Mouse (Mus musculus) T-cell, adult 2 months (primary cell): Measurements from ENCODE around the gene Ift46.

Source experiments
- DNase-seq: peaks from one replicate; pipeline ENCODE4 v3.0.0; 2022; ENCODE audit warnings: low spot score

Ift46 gene

DNA sequence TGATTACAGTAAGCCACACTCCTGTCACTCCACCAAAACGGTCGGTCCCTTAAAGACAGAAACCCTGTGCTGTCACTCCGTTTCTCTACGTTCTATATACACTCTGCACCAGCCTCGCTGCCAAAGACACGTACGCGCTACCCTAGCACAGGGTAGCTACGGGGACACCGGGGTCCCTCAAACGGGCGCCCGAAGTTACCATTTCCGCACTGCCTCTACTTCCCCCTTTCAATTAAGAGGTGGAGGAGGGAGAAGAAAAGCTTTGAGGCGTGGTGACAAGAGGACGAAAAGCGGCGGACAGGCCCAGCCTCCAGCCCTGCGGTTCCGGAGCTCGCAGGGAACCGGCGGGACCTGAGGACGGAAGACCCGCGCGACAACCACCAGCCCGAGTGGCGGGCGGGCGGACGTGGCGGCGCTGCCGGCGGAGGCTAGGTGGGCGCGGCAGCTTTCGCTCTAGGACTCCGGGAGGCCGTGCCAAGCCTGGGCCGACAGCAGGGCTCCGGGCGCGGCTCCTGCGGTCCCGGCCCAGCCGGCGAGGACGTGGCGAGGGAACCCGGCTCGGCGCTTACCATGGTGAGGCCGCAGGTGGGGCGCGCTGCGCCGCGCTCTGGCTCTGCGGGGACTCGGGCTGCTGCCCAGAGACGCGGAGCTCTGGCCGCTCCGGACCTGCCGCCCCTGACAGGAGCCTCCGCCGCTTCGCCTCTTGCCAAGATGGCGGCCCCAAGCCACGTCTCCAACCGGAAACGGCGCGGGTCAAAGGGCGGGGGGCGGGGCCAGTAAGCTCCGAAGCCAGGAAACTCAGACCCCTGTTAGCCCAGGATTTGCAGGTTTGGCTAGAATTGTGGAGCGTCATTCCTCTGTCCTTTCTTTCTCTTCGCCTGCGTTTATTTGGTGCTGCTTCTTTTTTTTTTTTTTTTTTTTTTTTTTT lies at the start of gene Ift46, which contains the start of gene Arcn1:
TSS of gene Ift46 (plus strand) at position 808 of the 928 bp plus-strand sequence.
TSS of gene Arcn1 (minus strand) at position 745 of the 928 bp plus-strand sequence.
- peak; percentile 77 for DNase-seq

DNA sequence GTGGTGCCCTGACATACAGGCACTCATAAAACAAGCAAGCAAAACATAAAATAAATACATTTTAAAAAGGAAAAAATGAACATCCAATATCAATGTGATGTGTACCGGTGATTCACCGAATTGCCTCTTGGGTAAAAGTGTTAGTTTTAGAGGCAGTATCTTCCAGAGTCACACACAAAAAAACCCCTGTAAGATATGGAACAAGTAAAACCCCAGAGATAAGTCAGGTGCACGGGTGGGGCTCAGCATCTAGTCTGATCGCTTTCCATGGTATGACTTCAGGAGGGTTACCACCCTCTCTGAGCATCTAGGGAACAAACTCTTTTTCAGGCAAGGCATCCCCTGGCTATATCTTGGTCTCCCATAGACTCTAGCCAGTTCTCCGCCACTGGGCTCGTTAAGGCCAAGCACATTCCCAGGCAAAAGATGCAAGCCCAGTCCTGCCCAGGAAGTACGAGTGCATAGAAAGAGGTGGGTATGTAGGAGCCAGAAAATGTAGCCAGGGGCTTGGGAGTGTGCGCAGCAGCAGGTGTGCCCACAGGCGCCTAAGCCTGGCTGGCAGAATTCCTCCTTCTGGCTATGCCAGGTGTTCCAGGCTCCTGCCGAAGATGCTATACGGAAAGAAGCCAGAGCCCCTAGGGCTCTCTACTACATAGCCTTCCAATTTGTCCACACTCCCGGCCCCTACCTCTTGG lies 48.6 kb upstream of the Ift46 start:
- no peak for DNase-seq

DNA sequence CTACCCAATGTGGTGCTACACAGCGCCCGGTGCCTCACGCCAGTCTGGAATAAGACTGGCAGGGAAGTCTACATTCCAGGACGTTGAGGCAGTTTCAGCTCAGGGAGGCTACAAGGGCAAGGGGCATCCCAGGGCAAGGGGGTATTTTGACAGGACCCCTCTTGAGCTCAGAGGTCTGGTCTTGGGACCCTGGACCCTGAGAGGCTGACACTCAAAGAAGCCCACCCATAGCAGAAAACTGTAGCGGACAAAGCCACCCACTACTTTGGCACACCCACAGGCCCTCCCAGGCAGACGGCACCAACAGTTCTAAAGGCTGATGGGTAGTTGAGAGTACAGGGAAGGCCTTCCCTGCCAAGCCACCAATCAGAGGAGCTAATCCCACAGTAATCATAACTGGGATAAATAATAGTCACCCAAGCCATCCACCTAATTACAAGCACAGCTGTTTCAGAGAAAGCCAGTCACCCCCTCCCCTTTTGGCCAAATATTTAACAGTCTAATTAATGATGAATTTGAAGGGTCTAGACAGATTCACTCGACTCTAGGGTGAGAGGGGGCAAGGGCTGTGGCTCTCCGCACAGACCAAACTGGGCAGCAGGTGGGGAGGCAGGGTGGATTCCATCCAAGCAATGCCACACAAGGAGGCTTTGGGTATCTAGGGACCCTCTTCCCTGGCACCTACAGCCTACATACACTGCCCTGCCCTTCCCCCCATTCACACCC lies 47.9 kb upstream of the Ift46 start:
- DNase-seq: no peak

DNA sequence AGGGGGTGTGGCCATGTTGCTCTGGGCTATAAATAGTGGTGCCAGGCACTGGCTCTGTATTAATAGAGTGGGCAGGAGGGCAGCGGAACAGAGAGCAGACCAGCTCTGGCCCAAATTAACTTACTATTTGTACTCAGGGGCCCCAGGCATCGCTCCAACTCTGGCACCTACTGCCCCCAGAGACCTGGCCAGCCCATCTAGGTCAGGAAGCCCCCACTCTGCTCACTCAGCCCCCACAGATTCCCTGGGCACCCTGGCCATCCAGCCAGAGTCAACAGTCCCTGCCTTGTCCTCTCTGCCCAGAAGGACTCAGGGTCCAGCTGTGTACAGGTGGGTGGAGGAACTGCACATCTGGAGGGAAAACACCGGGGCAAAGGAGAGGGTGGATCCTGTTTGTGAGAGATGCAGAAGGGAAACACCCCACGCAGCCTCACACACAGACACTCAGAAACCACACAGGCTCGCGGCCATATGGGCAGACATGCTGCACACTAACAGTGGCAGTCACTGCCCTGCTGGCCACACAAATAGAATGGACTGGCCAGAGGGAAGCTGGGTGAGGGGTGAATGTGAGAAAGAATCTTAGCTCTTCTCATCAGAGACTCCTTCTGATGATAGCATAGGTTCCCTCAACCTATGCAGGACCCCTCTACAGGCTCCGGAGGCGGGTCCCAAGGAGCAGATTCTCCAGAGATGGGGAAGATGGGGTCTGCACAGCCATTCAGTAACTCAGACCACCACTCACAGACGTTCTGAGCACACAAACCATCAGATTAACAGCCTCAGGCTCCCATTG lies 47.2 kb upstream of the Ift46 start:
- DNase-seq: peak; percentile 23

DNA sequence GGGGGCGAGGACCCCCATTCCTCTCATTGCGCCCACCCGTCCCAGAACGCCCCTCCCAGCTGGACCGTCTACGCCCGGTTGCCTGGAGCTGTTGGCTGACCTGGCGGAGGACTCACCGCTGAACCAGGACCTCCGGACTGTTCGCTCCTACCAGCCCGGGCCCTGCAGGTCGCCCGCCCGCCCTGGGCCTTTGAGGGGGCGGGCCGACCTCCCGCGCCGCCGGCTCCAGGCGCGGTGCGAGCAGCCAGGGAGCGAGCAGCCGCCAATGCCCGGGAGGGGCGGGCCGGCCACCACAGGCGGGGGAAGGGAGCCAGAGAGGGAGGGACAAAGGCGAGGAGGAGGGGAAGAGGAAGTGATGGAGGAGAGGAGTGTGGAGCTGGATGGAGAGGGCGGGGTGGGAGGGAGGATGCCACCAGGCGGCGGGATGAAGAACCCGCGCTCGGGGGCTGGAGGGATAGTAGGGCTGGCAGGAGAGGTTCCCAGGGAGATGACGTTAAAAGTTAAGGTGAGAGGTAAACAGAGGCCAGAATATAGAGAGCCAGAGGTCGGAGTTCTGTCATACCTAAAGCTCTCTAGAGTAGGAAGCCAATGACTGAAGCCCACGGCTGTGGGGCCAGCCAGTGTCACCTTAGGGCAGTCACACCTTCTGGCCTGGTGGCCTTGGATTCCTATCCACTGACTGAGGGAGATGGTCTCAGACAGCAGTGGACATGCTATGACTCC lies 46.4 kb upstream of the Ift46 start:
- peak; percentile 62 for DNase-seq

DNA sequence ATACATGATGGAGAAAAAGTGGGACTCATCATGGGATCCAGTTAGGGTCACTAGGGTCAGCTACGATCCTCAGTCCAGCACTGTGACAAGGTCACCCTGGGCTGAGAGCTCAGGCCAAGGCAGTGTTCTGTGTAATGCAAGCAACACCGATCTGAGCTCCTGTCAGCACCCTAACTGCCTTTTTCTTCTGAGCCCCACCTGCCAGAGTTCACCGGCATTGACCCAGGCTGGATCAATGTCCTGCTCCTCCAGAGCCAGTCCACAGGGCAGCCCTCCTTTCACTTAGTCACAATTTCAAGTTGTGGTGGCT lies 45.9 kb upstream of the Ift46 start:
- no peak for DNase-seq

DNA sequence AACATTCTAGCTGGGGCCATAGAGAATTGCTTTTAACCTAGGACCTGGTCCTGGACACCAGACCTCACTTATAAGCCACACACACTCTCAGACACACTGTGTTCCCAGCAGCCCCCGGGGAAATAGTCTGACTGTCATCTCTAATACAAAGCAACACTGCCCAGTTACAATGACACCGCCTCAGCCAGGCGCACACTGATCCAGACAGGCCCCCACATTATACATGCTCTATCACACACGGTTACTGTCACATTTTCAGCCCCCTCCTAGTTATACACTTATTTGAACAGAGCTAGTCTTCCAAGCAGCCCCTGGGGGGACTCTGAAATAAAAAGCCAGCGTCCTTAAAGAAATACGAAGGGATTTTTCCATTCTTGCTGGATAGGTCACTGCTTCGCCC lies 45.1 kb upstream of the Ift46 start:
- no peak for DNase-seq

DNA sequence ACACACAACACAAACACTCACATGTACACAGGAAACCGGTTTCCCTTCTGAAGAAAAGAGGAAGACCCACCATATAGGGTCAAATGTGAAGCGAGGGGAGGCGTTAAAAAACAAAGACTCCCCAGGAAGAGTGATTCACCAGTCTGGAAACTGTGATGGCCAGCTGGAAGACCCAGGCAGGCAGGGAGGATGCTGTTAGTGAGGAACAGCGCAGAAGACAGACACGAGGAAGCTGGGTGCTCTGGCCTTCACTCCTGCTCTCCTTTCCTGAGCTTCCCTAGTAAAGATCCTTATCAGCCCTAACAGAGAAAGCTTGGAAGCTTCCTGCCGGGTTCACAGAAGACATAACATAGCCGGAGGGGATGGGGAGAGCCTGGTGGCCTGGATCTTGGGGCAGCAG lies 44.7 kb upstream of the Ift46 start:
- no peak for DNase-seq

DNA sequence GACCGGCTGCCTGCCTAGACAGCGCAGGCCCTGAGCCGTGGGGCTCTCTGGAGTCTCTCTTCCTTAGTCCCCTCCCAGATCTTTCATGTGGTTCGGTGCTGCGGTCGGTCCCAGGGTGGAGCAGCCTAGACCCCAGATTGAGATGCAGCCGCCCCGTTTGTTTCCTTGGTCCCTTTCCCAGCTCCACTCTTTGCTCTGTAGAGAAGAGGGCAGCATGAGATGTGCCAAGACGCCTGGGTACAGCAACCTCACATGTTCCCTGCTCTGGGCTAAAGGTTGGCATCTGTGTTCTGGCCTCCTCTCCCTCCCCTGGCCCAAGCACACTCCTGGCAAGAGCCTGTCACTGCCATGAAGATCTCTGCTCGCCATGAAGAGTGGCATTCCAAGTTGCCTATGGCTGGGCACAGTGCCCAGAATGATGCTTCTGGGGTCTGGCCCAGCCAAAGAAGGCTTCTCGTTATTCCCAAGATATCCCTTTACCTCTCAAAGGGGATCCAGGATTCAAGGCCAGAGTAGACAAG lies 44.1 kb upstream of the Ift46 start:
- DNase-seq: peak; percentile 32

DNA sequence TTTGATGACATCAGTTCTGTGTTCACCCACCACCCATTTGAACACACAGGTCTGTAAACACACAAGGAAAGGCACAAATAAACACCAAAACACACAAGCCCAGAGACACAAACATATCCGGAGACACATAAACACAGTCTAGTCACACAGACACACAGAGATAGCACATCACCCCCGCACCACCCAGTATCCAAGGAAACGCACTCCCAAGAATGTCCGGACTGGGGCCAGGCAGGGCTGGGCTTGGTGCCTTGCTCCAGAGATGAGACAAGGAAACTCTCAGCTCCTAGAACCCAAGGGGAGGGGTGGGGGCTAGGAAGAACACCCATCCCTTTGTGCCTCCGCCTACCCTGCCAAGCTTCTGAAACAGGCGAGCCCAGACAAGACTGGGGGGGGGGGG lies 43.5 kb upstream of the Ift46 start:
- no peak for DNase-seq

DNA sequence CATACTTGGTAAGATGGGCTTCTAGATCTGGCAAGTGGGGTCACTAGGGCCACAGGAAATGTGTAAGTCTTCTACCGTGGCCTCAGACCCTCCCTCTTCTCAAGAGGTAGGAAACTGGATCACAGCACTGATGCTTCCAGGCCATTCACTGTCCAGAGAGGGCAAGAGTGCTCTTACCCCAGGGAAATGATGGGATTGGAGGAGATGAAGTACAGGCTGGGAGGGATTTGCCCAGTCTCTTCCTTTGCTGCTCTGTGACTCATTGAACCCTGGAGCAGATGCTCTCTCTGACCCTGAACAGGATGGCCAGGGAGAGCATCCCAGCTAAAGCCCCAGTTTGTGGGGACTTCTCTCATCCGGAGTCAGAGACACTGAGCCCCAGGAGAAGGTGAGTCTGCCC lies 43.0 kb upstream of the Ift46 start:
- DNase-seq: no peak

DNA sequence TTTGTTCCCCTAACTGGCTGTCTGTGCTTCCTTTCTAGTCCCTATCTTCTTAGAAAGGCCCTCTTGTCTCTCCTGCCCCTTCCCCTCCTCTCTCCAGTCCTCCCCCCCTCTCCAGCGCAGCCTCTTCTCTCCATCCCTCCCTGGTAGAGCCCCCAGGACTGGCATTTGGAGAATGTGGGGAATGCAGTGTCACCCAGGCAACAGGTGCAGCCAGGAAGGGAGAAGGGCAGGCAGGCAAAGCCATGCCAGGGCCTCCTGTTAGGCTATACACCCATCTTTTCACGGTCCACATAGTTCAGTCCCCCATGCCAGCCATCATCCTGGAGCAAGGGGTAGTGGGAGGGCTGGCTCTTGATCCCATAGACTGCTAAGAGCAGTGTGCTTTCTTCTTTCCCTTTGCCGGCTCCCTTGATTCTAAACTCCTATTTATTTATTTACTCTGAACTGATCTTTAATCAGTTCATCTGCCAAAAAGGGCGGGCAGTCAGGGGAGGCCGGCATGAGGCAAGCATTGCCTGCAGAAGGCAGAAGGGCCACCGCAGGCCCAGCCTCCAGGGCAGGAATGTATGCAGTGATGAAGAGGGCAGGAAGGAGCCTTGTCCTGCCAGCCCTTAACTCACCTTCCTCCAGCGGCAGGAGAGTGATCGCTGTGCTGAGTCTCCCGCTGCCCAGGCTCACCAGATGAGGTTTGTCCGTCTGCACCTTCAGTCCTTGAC lies 41.1 kb upstream of the Ift46 start:
- no peak for DNase-seq

DNA sequence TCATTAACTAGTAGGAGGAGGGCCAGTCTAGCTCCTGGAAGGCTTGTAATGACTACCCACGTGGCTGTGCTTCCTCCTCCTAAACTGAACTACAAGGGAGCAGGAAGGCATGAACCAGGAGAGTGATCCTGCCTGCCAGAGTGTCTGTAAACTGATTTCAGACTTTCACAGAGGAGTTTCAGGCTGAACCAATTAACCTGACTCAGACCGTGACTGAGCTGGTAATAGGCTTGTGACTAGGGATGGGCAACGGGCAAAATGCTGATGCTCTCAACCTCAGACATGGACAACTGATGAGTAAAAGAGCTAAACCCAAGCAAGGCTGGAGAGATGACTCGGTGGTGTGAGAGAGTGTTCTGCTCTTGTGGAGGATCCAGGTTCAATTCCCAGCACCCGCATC lies 40.3 kb upstream of the Ift46 start:
- no peak for DNase-seq

DNA sequence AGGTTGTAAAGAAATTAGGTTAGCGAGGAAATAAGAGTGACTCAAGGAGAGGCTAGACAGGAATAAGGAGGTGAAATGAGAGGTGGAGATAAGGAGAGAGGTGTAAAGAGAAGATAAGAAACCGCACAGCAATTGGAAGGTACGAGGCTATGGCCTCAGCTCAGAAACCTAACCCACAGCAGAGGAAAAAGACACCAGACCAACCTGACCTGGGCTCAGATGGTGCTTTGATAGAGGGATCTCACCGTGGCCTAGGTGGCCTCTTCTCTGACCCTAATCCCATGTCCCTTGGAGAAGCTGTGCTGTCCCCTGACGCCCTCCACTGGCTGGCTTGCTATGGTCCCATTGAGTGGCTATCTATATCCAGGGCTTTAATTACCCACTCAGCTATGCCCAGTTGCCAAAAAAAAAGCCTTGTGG lies 35.6 kb upstream of the Ift46 start:
- DNase-seq: no peak

DNA sequence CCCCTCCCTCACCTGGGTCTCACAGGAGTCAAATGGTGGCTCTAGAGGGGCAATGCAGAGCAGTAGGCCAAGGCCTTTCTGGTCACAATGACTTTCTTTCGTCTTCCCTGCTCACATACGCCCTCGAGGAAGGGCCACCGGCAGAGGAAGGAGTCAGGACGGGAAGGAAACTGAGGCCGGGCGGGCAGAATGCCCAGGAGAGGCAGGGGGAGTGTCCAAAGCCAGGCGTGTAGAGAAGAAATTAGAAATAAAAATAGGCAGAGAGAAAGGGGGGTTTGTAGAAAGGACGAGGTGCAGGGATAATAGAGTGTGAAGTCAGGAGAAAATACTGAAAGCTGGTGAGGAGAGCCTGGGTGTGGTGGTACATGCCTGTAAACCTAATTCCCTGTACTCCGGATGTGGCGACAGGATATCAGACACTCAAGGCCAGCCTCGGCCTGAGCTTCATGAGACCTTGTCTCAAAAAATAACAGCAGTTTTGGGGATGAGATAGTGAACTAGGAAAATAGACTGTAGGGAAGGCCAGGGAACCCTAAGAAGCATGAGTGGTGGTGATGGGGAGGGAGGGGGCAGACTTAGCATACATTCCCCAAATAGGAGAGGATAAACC lies 34.7 kb upstream of the Ift46 start:
- no peak for DNase-seq

DNA sequence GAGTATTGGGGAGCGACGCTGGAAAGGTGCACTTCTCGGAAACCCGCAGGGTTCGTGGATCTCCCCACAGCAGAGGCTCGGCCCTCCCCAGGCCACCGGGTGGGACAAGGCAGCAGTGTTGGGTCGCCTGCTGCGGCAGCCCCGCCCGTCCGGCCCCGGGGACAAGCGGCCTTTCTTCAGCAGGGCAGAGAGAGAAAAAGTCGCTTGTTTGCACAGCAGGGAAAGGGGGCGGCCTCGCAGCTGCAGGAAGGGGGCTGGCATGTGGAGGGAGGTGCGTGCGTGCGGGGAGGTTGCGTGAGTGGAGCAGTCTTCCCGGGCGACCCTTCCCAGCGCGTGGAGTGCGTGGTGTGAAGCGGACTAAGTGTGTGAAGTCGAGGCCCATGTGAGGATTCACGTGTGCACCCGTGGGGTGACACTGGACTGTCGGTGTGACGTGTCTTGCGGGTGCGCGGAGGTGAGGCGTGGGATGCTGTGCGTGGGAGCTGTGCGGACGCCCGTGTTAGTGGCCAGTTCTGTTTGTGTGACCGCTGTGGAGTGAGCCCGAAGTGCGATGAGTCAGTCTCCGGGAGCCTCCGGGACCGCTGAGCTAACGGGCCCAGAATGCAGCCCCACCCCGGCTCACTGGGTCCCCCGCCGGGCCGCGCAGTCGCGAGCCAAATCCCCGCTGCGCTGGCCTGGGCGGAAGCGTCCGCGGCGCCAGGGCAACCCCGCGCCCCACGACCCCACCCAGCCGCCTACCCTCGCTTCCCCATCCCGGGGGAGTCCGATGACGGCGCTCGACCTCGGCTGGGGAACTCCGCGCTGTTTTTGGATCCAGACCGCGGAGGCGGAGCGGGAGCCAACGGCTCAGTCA lies 33.8 kb upstream of the Ift46 start:
- DNase-seq: peak; percentile 36

DNA sequence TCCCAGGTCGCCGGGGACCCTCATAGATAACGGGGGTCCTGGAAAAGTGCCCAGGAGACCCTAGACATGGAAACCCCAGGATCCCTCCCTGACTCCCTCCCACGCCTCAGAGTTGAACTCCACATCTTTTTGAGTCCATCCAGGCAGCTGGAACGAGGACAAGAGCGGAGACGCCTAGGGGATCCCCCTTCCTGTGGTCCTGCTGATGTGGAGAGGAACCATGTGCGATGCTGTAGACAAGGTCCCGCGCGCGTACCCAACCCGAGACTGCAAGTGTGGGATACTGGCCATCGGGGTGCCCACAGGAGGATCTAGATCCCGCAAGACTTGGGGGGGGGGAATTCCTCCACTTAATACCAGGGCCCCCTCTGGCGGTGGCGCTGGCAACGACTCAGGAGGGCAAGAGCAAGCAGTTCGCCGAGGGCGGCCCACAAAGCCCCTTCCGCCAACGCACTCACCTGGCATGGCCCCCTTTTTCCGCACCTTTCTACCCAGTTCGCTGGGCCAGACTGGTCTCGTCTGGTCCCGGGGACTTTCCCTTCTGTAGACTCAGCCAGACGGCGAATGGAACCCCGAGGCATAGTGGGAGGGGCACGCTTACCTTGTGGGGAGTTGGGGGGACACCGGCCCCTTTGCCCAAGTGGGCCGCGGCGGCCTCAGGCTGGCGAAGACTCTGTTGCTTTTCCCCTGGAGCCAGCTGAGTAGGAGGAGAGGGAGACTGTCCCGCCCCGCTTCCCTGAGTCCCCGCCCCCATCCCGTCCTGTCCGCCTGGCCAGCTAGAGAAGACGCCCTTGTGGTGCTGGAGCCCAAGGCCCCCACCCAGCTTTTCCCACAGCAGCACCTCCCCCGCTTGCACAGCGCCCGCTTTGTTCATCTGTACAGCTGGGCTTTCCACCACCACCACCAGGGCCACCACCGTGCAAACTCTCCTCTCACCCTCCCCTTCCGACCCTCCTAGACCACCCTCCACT lies 32.9 kb upstream of the Ift46 start, which contains the start of gene Phldb1:
TSS of gene Phldb1 (minus strand) at position 675 of the 971 bp plus-strand sequence.
- peak; percentile 63 for DNase-seq

DNA sequence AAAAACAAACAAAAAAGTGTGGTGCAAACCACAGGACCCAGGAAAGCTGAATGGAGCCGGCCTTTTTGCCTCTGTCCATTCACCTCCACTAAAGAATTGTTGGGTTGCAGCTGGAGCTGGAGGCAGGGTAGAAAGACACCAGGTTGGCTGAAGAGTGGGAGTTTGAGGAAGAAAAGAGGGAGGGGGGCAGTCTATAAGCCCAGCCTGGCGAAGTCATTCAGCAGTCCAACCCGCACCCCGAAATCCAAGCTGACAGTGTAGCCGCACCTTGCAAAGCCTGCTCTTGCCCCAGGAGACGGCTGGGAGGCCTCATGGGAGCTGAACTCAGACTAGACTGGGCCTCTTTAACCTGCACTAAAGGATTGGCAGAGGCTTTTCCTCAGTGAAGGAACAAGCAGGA lies 31.8 kb upstream of the Ift46 start:
- DNase-seq: no peak
